Mouse (Mus musculus): ENCODE measurements at regions not wholly inside any gene's neighbourhood (a gene's known extent, or its start where the extent isn't known, plus 50 kb on each side); places are given as distances from the start of the nearest gene placed in this dataset.
A peak's percentile ranks its signal among the peaks of the same experiment; 100 is the strongest.
"Not testable (repeated sequence)": the region's sequence is repeated elsewhere in the genome, so short reads cannot be mapped to it uniquely, and the experiment has no call there.

GRCm38 (mm10) chr3:50652265-50652664 lies 208.9 kb upstream of the Slc7a11 start:
- no peak for DNase-seq (ENCODE audit: low spot score in 2 of 2)

- no peak for DNase-seq (ENCODE audit: low spot score in 2 of 2)
Observed at GRCm38 (mm10) chr3:50643068-50643467, 199.7 kb upstream of the Slc7a11 start.

GRCm38 (mm10) chr3:50639907-50640323 lies 196.5 kb upstream of the Slc7a11 start:
- no peak for DNase-seq (ENCODE audit: low spot score in 2 of 2)

GRCm38 (mm10) chr3:50634457-50635075 lies 191.2 kb upstream of the Slc7a11 start:
- no peak for DNase-seq (ENCODE audit: low spot score in 2 of 2)

GRCm38 (mm10) chr3:50631286-50631685 lies 187.9 kb upstream of the Slc7a11 start:
- no peak for DNase-seq (ENCODE audit: low spot score in 2 of 2)

- no peak for DNase-seq (ENCODE audit: low spot score in 2 of 2)
Observed at GRCm38 (mm10) chr3:50628092-50628696, 184.8 kb upstream of the Slc7a11 start.

GRCm38 (mm10) chr3:50621176-50621575 lies 177.8 kb upstream of the Slc7a11 start:
- DNase-seq (ENCODE audit: low spot score in 2 of 2): not testable (repeated sequence)

- no peak for DNase-seq (ENCODE audit: low spot score in 2 of 2)
Observed at GRCm38 (mm10) chr3:50619061-50619460, 175.6 kb upstream of the Slc7a11 start.

- DNase-seq (ENCODE audit: low spot score in 2 of 2): no peak
Observed at GRCm38 (mm10) chr3:50615384-50616285, 172.2 kb upstream of the Slc7a11 start.

- DNase-seq (ENCODE audit: low spot score in 2 of 2): no peak
Observed at GRCm38 (mm10) chr3:50613011-50613410, 169.6 kb upstream of the Slc7a11 start.

GRCm38 (mm10) chr3:50609341-50610012 lies 166.1 kb upstream of the Slc7a11 start:
- no peak for DNase-seq (ENCODE audit: low spot score in 2 of 2)

- no peak for DNase-seq (ENCODE audit: low spot score in 2 of 2)
Observed at GRCm38 (mm10) chr3:50607736-50608135, 164.3 kb upstream of the Slc7a11 start.

GRCm38 (mm10) chr3:50606986-50607385 lies 163.6 kb upstream of the Slc7a11 start:
- no peak for DNase-seq (ENCODE audit: low spot score in 2 of 2)

GRCm38 (mm10) chr3:50605750-50606149 lies 162.3 kb upstream of the Slc7a11 start:
- no peak for DNase-seq (ENCODE audit: low spot score in 2 of 2)

- DNase-seq (ENCODE audit: low spot score in 2 of 2): no peak
Observed at GRCm38 (mm10) chr3:50603182-50603581, 159.8 kb upstream of the Slc7a11 start.

GRCm38 (mm10) chr3:50595732-50596131 lies 152.3 kb upstream of the Slc7a11 start:
- no peak for DNase-seq (ENCODE audit: low spot score in 2 of 2)

GRCm38 (mm10) chr3:50584323-50584722 lies 140.9 kb upstream of the Slc7a11 start:
- DNase-seq (ENCODE audit: low spot score in 2 of 2): no peak

- DNase-seq (ENCODE audit: low spot score in 2 of 2): no peak
Observed at GRCm38 (mm10) chr3:50583475-50583874, 140.1 kb upstream of the Slc7a11 start.

- no peak for DNase-seq (ENCODE audit: low spot score in 2 of 2)
Observed at GRCm38 (mm10) chr3:50574388-50574787, 131.0 kb upstream of the Slc7a11 start.

- DNase-seq (ENCODE audit: low spot score in 2 of 2): no peak
Observed at GRCm38 (mm10) chr3:50570027-50570426, 126.6 kb upstream of the Slc7a11 start.

GRCm38 (mm10) chr3:50569565-50569964 lies 126.2 kb upstream of the Slc7a11 start:
- DNase-seq (ENCODE audit: low spot score in 2 of 2): peak; percentile 14 to 17

GRCm38 (mm10) chr3:50554150-50554549 lies 110.7 kb upstream of the Slc7a11 start:
- no peak for DNase-seq (ENCODE audit: low spot score in 2 of 2)

Data from layer of hippocampus, postnatal 10 days (tissue).